ENCODE assay signal across 8 mouse cellular contexts in genomic region chr17:70834430-70834965, GRCm38 (mm10). TPM values are rescaled to one million over a fixed set of nuclear protein-coding genes. Genes with fewer than 3 reads are reported as not detected.
DNase-seq lines count a peak whose midpoint lies in the region; ATAC-seq and TF ChIP-seq lines count a peak whose summit lies in the region.

No protein-coding gene starts in this region.

- H3K9ac ChIP-seq in hindbrain, embryonic 14.5 days, result peak overlapping the region; percentile 56

- H3K9me3 ChIP-seq in forebrain, embryonic 10.5 days, result no peaks in the 10 kb centered on the region
- H3K9me3 ChIP-seq in hindbrain, embryonic 14.5 days (ENCODE audit: control insufficient read depth, low read length), result no peaks in the 10 kb centered on the region

- H3K27me3 ChIP-seq in spleen, adult 2 months (ENCODE audit: control insufficient read depth, insufficient read depth, low read length), result 0 out of 2 replicates have a peak, but pooled peaks cover 4% of the 10 kb centered on the region
- H3K27me3 ChIP-seq in forebrain, embryonic 10.5 days (ENCODE audit: poor library complexity, severe bottlenecking), result peaks cover 42% of the 10 kb centered on the region
- peaks cover 11% of the 10 kb centered on the region for H3K27me3 ChIP-seq in hindbrain, embryonic 14.5 days (ENCODE audit: control insufficient read depth, insufficient read depth, low read length)

- ATAC-seq in hindbrain, embryonic 14.5 days (ENCODE audit: low FRiP score), result peak; percentile 58; the same call in 1 of the 2 replicates
- peak; percentile 8; the same call in 1 of the 2 replicates for ATAC-seq in monocyte, adult 5-6 weeks (replicated peaks; ENCODE audit: insufficient number of reproducible peaks, low FRiP score, low TSS enrichment, poor library complexity, severe bottlenecking)
- no peak for ATAC-seq in activated CD4-positive, CD25-positive, alpha-beta regulatory T cell, adult 4 months

- TF ChIP-seq POLR2A in spleen, adult 2 months (IDR thresholded peaks at IDR 0.05; ENCODE audit: low read depth, low read length), result no peak

- DNase-seq in spleen, adult 2 months (ENCODE audit: low read depth in 1 of 2, low spot score in 2 of 2), result no peak
- DNase-seq in spleen, postnatal 14 days (ENCODE audit: low spot score in 2 of 2), result no peak
- DNase-seq in forebrain, embryonic 10.5 days (ENCODE audit: extremely low spot score, low spot score), result peak; percentile 44
- no peak for DNase-seq in hindbrain, embryonic 14.5 days (ENCODE audit: low spot score)
- peak; percentile 41 for DNase-seq in liver
- no peak for DNase-seq in frontal cortex, postnatal 14 days (ENCODE audit: low spot score in 2 of 2)

- TF ChIP-seq CTCF in spleen, adult 2 months (IDR thresholded peaks at IDR 0.05; ENCODE audit: extremely low read depth, insufficient read depth, insufficient read length, insufficient replicate concordance), result no peak

- WGBS in spleen, adult 2 months, result 4% methylated on average over 29 of the region's 29 CpGs
- under 1% methylated on average over 29 of the region's 29 CpGs for WGBS in forebrain, embryonic 10.5 days
- WGBS in hindbrain, embryonic 14.5 days, result 1% methylated on average over 29 of the region's 29 CpGs

- H3K4me1 ChIP-seq in spleen, adult 2 months (ENCODE audit: control insufficient read depth, insufficient read depth, insufficient read length), result peaks cover 2% of the 10 kb centered on the region; the same call in 1 of the 2 replicates
- peaks cover 29% of the 10 kb centered on the region for H3K4me1 ChIP-seq in forebrain, embryonic 10.5 days
- peaks cover 11% of the 10 kb centered on the region for H3K4me1 ChIP-seq in hindbrain, embryonic 14.5 days (replicated peaks; ENCODE audit: control insufficient read depth, insufficient read depth, low read length)

- H3K4me3 ChIP-seq in spleen, adult 2 months (ENCODE audit: extremely low read depth, insufficient read depth, insufficient read length), result peak overlapping the region; percentile 45
- H3K4me3 ChIP-seq in forebrain, embryonic 10.5 days, result peak overlapping the region; percentile 54
- peak overlapping the region; percentile 47 for H3K4me3 ChIP-seq in hindbrain, embryonic 14.5 days (replicated peaks; ENCODE audit: low read length)

- H3K4me2 ChIP-seq in hindbrain, embryonic 14.5 days (replicated peaks), result peak overlapping the region; percentile 96

- no peaks in the 10 kb centered on the region for H3K36me3 ChIP-seq in spleen, adult 2 months (ENCODE audit: control insufficient read depth, insufficient read depth, low read length)
- H3K36me3 ChIP-seq in forebrain, embryonic 10.5 days (replicated peaks), result peaks cover 19% of the 10 kb centered on the region
- H3K36me3 ChIP-seq in hindbrain, embryonic 14.5 days (replicated peaks; ENCODE audit: control insufficient read depth, insufficient read depth), result no peaks in the 10 kb centered on the region

- peak overlapping the region; percentile 52 for H3K27ac ChIP-seq in spleen, adult 2 months (ENCODE audit: insufficient read depth, low read length)
- peak overlapping the region; percentile 84 for H3K27ac ChIP-seq in forebrain, embryonic 10.5 days
- H3K27ac ChIP-seq in hindbrain, embryonic 14.5 days, result 0 out of 2 replicates have a peak overlapping the region, but pooled peaks have one; percentile 14

RNA-seq across cellular contexts. Expression of gene Tgif1, which starts 18.8 kb away (rescaled TPM):
- polyA plus RNA-seq in spleen, adult 2 months (2012; rRNA removed), result 22.2 and 22.6 TPM in 2 replicates
- polyA plus RNA-seq in forebrain, embryonic 10.5 days (2016; fragmentation: Nextera tagmentation; extraction: Ambion mirVana), result 80.2 and 89.6 TPM in 2 replicates
- polyA plus RNA-seq in hindbrain, embryonic 14.5 days (2014; fragmentation: Nextera tagmentation; extraction: Ambion mirVana), result 11.8 and 12.0 TPM in 2 replicates
- 79.7 to 125 TPM (median 111 TPM) in 3 replicates for total RNA-seq in monocyte, adult 5-6 weeks (2017)
- 10 to 100 TPM; 38.4 to 58.2 TPM for polyA plus RNA-seq in activated CD4-positive, CD25-positive, alpha-beta regulatory T cell, adult 4 months (2017; shearing (Covaris generic))

Comparison
In these comparisons a context has a peak if more than half of its experiments do, and no peak if none do; other contexts are left out.
1. DNase-seq: peak in forebrain, embryonic 10.5 days (single experiment) and liver (single experiment); none in spleen, adult 2 months (0 of 2), spleen, postnatal 14 days (0 of 2), hindbrain, embryonic 14.5 days (single experiment) and frontal cortex, postnatal 14 days (0 of 2).
2. H3K27ac ChIP-seq: peak in every context shown above with its lines; median percentile 84 in forebrain, embryonic 10.5 days; 52 in spleen, adult 2 months; 14 in hindbrain, embryonic 14.5 days.
3. Peak in every context shown above with its lines, with median percentiles within 50 percentile points of each other: H3K4me3 ChIP-seq.